Mouse (Mus musculus) spleen, adult 12 weeks (tissue): ENCODE data around the gene Pcdh9.

Experiments used
- DNase-seq: peaks from one replicate; pipeline ENCODE4 v3.0.0; 2022; ENCODE audit warnings: low spot score

The Pcdh9 gene

GRCm38 (mm10) chr14:93794530-93794929, 95.9 kb downstream of the Pcdh9 start:
- no peak for DNase-seq

- no peak for DNase-seq
Measured at GRCm38 (mm10) chr14:93786234-93786633, 104.2 kb downstream of the Pcdh9 start.

- no peak for DNase-seq
Measured at GRCm38 (mm10) chr14:93785031-93785430, 105.4 kb downstream of the Pcdh9 start.

GRCm38 (mm10) chr14:93762855-93763254, 127.6 kb downstream of the Pcdh9 start:
- no peak for DNase-seq

- no peak for DNase-seq
Measured at GRCm38 (mm10) chr14:93734077-93734673, 156.3 kb downstream of the Pcdh9 start.

- no peak for DNase-seq
Measured at GRCm38 (mm10) chr14:93725798-93726197, 164.7 kb downstream of the Pcdh9 start.

- DNase-seq: no peak
Measured at GRCm38 (mm10) chr14:93719208-93719607, 171.3 kb downstream of the Pcdh9 start.

GRCm38 (mm10) chr14:93713250-93713935, 177.1 kb downstream of the Pcdh9 start:
- DNase-seq: no peak

GRCm38 (mm10) chr14:93708651-93709050, 181.8 kb downstream of the Pcdh9 start:
- DNase-seq: no peak

GRCm38 (mm10) chr14:93701385-93702101, 188.9 kb downstream of the Pcdh9 start:
- no peak for DNase-seq

- DNase-seq: no peak
Measured at GRCm38 (mm10) chr14:93700916-93701315, 189.6 kb downstream of the Pcdh9 start.

- DNase-seq: no peak
Measured at GRCm38 (mm10) chr14:93684641-93685040, 205.8 kb downstream of the Pcdh9 start.

GRCm38 (mm10) chr14:93675273-93676068, 215.0 kb downstream of the Pcdh9 start:
- DNase-seq: no peak

GRCm38 (mm10) chr14:93653986-93654757, 236.3 kb downstream of the Pcdh9 start:
- no peak for DNase-seq

- DNase-seq: no peak
Measured at GRCm38 (mm10) chr14:93627241-93627640, 263.2 kb downstream of the Pcdh9 start.

GRCm38 (mm10) chr14:93624144-93624543, 266.3 kb downstream of the Pcdh9 start:
- DNase-seq: no peak

- no peak for DNase-seq
Measured at GRCm38 (mm10) chr14:93621211-93621610, 269.3 kb downstream of the Pcdh9 start.

- no peak for DNase-seq
Measured at GRCm38 (mm10) chr14:93607546-93607945, 282.9 kb downstream of the Pcdh9 start.

- DNase-seq: no peak
Measured at GRCm38 (mm10) chr14:93599997-93600396, 290.5 kb downstream of the Pcdh9 start.

- DNase-seq: no peak
Measured at GRCm38 (mm10) chr14:93585432-93586024, 305.0 kb downstream of the Pcdh9 start.

GRCm38 (mm10) chr14:93564361-93564760, 326.1 kb downstream of the Pcdh9 start:
- DNase-seq: no peak
